Comparison of ENCODE assay signal across 8 mouse cellular contexts in the genomic region with DNA sequence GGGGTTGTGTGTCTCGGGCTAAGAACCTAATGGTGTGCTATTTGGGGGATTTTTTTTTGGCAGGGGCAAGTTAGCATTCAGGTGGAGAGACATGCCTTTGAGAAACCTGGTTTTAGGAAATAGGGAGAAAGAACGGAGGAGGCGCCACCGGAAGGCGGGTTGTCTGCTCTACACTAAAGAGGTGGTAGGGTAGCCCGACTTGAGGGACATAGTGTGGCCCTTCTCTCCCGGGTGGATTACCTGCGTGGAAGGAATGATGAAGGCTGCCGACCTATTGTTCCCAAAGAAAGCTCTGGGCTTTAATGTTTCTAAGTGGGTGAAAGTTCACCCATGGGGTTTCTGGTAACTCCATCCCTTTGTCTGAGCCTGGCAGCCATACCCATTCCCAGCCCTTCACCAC. TPM values are rescaled to one million over a fixed set of nuclear protein-coding genes. Genes with fewer than 3 reads are reported as not detected.
DNase-seq lines count a peak whose midpoint lies in the region; ATAC-seq lines count a peak whose summit lies in the region.

No protein-coding gene starts in this region.

- H3K4me3 ChIP-seq in liver, embryonic 16.5 days (ENCODE audit: low read depth, low read length) = peak overlapping the region; percentile 79

- intact Hi-C loops in heart, postnatal 10 days (cut with DNase I) = loop anchor here (5.0 kb wide), 1 partner anchor 213 kb away; no protein-coding TSS in a partner anchor

- DNase-seq in CD4-positive, CD25-positive, alpha-beta regulatory T cell, adult 2 months (ENCODE audit: low read depth, low spot score) = peak; percentile 43
- peak; percentile 10 for DNase-seq in retina, embryonic 14.5 days (ENCODE audit: low spot score)
- DNase-seq in retina, postnatal 1 day = no peak
- peak; percentile 42 to 46 for DNase-seq in heart, postnatal 10 days
- no peak for DNase-seq in urinary bladder, adult 2 months (ENCODE audit: low spot score)
- DNase-seq in right cerebral cortex, adult 18-20 months = no peak

- no peak for ATAC-seq in CD4-positive, CD25-positive, alpha-beta regulatory T cell, adult 4 months
- ATAC-seq in liver, embryonic 16.5 days (ENCODE audit: low read depth) = no peak

- H3K9ac ChIP-seq in liver, embryonic 16.5 days (ENCODE audit: low read depth, low read length) = peak overlapping the region; percentile 77

- no peak overlapping the region; the same call in 1 of the 2 replicates for H3K27ac ChIP-seq in liver, embryonic 16.5 days (ENCODE audit: low read length)

- H3K36me3 ChIP-seq in liver, embryonic 16.5 days (ENCODE audit: control insufficient read depth, insufficient read depth) = no peaks in the 10 kb centered on the region

- peaks cover 29% of the 10 kb centered on the region for H3K4me1 ChIP-seq in liver, embryonic 16.5 days (ENCODE audit: control insufficient read depth, low read depth, low read length)

- peak overlapping the region; percentile 83 for H3K4me2 ChIP-seq in liver, embryonic 16.5 days (ENCODE audit: low read depth, low read length)

- no peaks in the 10 kb centered on the region for H3K27me3 ChIP-seq in liver, embryonic 16.5 days (ENCODE audit: control insufficient read depth, insufficient read depth, low read depth, low read length)

- 1% methylated on average over 9 of the region's 9 CpGs for WGBS in liver, embryonic 16.5 days (ENCODE audit: insufficient replicate concordance)

- no peaks in the 10 kb centered on the region for H3K9me3 ChIP-seq in liver, embryonic 16.5 days (replicated peaks; ENCODE audit: control insufficient read depth, low read length)

RNA-seq across cellular contexts. Expression of gene Mmd, which starts 0.9 kb away (rescaled TPM):
- polyA plus RNA-seq in CD4-positive, CD25-positive, alpha-beta regulatory T cell, adult 4 months (2017; shearing (Covaris generic)) = 10 to 100 TPM; 20.8 to 21.5 TPM
- total RNA-seq in heart, postnatal 10 days (2021) = 10 to 100 TPM; 43.2 to 63.5 TPM
- 11.5 and 12.2 TPM in 2 replicates for polyA plus RNA-seq in liver, embryonic 16.5 days (2015; fragmentation: Nextera tagmentation; extraction: Ambion mirVana)
- 58.0 and 63.6 TPM in 2 replicates for polyA plus RNA-seq in urinary bladder, adult 2 months (2012; rRNA removed)

Comparison
In these comparisons a context has a peak if more than half of its experiments do, and no peak if none do; other contexts are left out.
1. DNase-seq: peak in CD4-positive, CD25-positive, alpha-beta regulatory T cell, adult 2 months (single experiment), retina, embryonic 14.5 days (single experiment) and heart, postnatal 10 days (2 of 2); none in retina, postnatal 1 day (single experiment), urinary bladder, adult 2 months (single experiment) and right cerebral cortex, adult 18-20 months (single experiment).